Mouse (Mus musculus) adrenal gland, adult 2 months (tissue): ENCODE measurements around the gene Sfxn2. TPM values are rescaled to one million over a fixed set of nuclear protein-coding genes. Genes with fewer than 3 reads are reported as not detected.

Experiments used
- DNase-seq: peaks from one replicate; pipeline ENCODE4 v3.0.0; 2021
- long read RNA-seq: library from polyadenylated mRNA; stranded (forward); transcript quantifications from one replicate; pipeline ENCODE4 v2.0.0, GENCODE M21; 2021
- polyA plus RNA-seq: library from polyadenylated mRNA; depleted of rRNA; stranded (reverse); fragments of >200 nt; gene quantifications from 2 replicates; pipeline ENCODE4 v1.2.3, GENCODE M21; 2012; rRNA removed
- total RNA-seq, 2 experiments: library from RNA; stranded (reverse); gene quantifications; 2 replicates each; pipeline ENCODE4 v1.2.3; 2021

Sfxn2 gene
- 10 to 100 TPM in 1 of 2 experiments, 1 to 10 TPM in 1; 7.7 to 12.7 TPM for total RNA-seq
- 3.7 and 4.6 TPM in 2 replicates for polyA plus RNA-seq
- long read RNA-seq, transcript Sfxn2-201 (12 exons, 3,205 nt): major isoform, 5 of 6 reads
- long read RNA-seq, partial matches to known transcripts: 0 of 6 reads
- long read RNA-seq, other reads (novel, unspliced or antisense): 1 of 6 reads

DNA sequence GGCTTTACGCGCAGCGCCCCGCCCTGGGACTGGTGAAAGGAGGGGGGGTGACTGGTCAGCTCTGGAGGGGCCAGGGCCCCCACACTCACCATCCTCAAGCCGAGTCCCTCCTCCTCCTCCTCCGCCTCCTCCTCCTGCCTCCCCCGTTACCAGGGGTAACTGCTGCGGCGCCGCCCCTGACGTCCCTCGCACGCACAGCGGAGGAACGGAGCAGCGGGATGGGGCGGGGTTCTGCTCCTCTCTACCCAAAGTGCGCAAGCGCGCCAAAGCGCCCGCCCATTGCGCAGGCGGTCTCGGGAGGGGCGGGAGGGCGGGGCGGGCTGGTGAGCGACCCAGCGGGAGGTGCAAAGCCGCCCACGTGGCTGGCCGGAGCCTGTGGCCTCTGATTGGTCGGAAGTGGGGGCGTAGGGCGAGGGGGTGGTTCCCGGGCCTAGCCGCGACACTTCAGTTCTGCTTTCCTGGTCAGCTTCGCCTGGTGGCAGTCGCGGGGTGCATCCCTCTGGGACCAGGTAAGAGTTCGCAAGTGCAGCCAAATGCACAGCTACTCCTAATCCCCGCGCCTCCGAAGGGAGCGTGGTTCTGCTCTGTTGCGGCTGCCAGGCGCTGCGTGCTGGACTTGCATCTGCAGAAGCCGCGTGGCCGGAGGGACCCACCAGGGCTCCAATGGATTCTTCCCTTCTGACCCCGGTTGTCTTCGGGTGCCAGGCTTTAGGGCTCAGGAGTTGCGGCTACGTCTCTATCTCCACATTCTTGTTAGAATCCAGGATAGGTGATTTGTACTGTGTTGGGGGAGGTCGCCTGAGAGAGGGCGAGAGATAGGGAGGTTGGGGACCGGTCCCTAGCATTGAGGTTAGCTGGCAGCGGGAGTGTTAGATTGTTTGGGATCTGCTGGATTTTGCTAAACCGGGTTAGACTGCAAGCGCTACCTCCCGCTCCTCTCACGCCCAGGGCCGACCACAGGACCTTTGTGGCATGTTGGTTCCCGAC is at the start of gene Sfxn2, which contains the start of gene Arl3:
Gene Sfxn2 (plus strand): TSS at position 415 of the 987 bp plus-strand sequence.
Gene Arl3 (minus strand): TSS at position 248 of the 987 bp plus-strand sequence.
- DNase-seq: peak; percentile 97

GRCm38 (mm10) chr19:46523480-46524151 is 49.5 kb upstream of the Sfxn2 start:
- DNase-seq: peak; percentile 79

GRCm38 (mm10) chr19:46524152-46524544 is 49.0 kb upstream of the Sfxn2 start:
- DNase-seq: no peak

GRCm38 (mm10) chr19:46524601-46525321 is 48.4 kb upstream of the Sfxn2 start:
- DNase-seq: peak; percentile 81

- DNase-seq: peak; percentile 34
Measured at GRCm38 (mm10) chr19:46525691-46526631, 47.2 kb upstream of the Sfxn2 start.

GRCm38 (mm10) chr19:46527632-46528528 is 45.3 kb upstream of the Sfxn2 start:
- no peak for DNase-seq

GRCm38 (mm10) chr19:46528529-46529213 is 44.5 kb upstream of the Sfxn2 start:
- peak; percentile 85 for DNase-seq

DNA sequence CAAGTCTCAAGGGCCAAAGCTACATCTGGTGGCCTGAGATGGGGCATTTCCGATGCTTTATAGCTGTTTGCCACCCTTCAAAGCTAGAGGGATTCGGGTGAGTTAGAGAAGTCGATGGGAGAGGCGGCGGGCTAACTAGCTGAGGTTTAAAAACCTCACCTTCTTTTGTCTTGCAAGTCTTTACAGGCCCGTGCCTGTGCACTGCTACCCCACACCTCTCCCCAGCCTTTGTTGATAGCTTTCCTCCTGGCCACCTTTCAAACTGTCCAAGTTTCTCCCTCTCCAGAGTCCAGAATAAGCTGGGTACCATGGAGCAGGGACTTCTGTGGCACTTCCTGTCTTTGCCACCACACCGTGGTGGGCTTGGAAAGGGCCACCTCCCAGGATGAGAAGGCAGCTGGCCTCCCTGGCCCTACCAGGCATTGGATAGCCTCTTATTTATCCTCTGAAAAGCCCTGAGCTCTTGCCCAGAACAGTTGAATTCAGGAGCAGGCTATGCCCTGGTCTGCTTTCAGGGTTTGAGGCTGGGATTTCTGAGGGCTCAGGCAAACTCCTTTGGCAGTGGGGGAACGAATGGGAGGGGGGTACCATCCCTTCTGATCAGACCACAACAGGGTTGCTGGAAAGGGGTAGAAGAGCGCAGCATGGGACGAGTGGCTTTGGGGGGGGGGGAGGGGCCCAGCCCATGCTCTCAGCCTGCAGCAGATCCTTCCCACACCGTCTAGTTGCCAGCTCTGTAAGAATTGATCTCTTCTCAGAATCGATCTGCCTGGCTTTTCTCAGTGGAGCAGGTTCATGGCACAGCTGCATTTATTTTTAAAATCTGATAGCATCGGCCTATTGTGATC is 43.3 kb upstream of the Sfxn2 start:
- DNase-seq: no peak

GRCm38 (mm10) chr19:46530449-46530990 is 42.6 kb upstream of the Sfxn2 start:
- no peak for DNase-seq

GRCm38 (mm10) chr19:46531071-46532030 is 41.8 kb upstream of the Sfxn2 start:
- DNase-seq: peak; percentile 44

DNA sequence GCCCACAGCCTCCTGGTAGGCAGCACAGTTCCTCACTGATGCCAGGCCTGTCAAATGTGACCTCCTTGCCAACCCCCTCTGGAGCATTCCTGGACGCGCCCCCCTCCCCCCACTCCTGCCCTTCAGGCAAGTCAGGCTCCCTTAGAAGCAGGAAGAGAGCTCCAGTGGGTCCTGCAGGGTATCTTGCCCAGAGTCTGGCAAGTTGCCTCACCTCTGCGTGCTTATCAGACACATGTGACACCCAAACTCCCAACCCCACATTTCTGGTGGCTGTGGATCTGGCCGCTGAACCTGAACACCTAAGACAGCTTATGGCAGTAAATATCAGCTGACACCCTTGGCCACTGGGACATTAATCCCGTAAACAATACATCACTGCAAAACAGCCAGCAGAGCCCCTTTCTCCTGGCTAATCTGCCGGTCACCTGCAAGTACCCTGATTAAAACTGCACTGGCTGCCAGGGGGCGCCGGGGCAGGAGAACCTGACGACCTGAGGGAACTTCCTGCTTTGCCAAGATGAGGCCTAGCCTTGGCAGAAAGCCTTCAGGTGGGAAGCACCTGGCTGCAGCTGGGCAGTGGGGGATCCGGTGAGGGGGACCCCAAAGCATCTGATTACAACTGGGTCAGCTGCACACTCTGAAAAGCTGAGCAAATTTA is 41.0 kb upstream of the Sfxn2 start:
- DNase-seq: peak; percentile 48

DNA sequence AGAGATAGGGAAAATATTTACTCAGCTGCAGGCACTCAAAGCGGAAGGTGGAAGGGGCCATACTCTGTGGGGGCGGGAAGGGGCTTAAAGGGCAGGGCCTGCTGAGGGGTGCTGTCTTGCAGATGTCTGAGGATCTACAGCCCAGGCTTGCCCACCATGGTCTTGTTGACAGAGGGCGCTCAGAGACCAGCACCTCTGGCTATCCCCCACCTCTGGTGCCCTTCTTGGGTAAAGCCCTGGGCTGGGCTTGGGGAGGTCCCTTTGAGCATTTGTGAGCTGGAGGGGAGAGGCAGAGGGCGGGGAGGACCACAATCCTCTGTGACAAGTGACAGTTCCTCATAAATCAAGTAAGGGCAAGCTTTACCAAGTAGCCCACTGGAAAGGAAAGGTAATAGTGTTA is 40.1 kb upstream of the Sfxn2 start:
- DNase-seq: no peak

- DNase-seq: no peak
Measured at GRCm38 (mm10) chr19:46533525-46533924, 39.6 kb upstream of the Sfxn2 start.

- DNase-seq: no peak
Measured at GRCm38 (mm10) chr19:46534542-46535098, 38.5 kb upstream of the Sfxn2 start.

GRCm38 (mm10) chr19:46537357-46537756 is 35.8 kb upstream of the Sfxn2 start:
- DNase-seq: no peak

DNA sequence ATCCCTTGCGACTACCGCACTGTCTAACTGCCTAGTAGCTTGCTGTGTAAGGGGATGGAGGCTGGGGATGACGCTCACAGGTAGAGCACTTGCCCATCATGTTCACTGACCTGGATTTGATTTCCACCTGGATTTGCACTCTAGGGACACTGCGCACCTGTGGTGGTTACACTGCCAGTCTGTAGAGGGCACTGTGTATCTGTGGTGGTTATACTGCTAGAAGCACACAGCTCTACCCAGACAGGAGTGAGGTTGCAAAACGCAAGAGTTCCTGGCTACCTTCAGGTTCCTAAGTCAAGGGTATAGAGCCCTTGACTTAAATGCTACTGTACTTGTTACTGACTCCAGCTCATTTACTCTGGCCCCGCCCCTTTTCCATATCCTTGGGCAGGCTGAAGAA is 35.0 kb upstream of the Sfxn2 start:
- DNase-seq: no peak
